Mouse (Mus musculus): ENCODE measurements around the gene Apold1.

Gene Apold1

GRCm38 (mm10) chr6:135029246-135029645, 47.7 kb downstream of the Apold1 start:
- no peak for DNase-seq (ENCODE audit: low read depth)
